Mouse (Mus musculus) MEL (cell line): ENCODE results near the gene 4922502D21Rik.

Source experiments
- CHD2 ChIP-seq: IDR thresholded peaks from 2 replicates; pipeline ENCODE4 v1.6.1; 2011; ENCODE audit warnings: low read length, improper control_type of control experiment
- CTCF ChIP-seq, 3 experiments: IDR thresholded peaks in 2 of 3; conservative IDR thresholded peaks in 1 of 3; 2 replicates each; pipeline ENCODE4 v1.5.1; 2011 to 2012; ENCODE audit warnings: low read length in 3 of 3, low read depth in 2 of 3, mild to moderate bottlenecking in 2 of 3, improper control_type of control experiment in 1 of 3, inconsistent platforms in 1 of 3, mixed read lengths in 1 of 3, moderate library complexity in 1 of 3; ENCODE audit not compliant: control insufficient read depth in 1 of 3, insufficient read depth in 1 of 3, poor library complexity in 1 of 3, severe bottlenecking in 1 of 3
- E2F4 ChIP-seq: IDR thresholded peaks from 2 replicates; pipeline ENCODE4 v1.6.1; 2011; ENCODE audit warnings: low read depth, low read length, improper control_type of control experiment, borderline replicate concordance
- ELF1 ChIP-seq: IDR thresholded peaks from 2 replicates; pipeline ENCODE4 v1.6.1; 2014; ENCODE audit warnings: low read depth, mild to moderate bottlenecking, inconsistent platforms, low read length, improper control_type of control experiment, moderate library complexity
- EP300 ChIP-seq, 2 experiments: IDR thresholded peaks; 2 replicates each; pipeline ENCODE4 v1.6.1; 2011; ENCODE audit warnings: improper control_type of control experiment in 2 of 2, low read length in 2 of 2, low read depth in 1 of 2, mild to moderate bottlenecking in 1 of 2
- GATA1 ChIP-seq: IDR thresholded peaks from 2 replicates; pipeline ENCODE4 v1.6.1; 2011; ENCODE audit warnings: low read depth, low read length, improper control_type of control experiment
- HCFC1 ChIP-seq: IDR thresholded peaks from 2 replicates; pipeline ENCODE4 v1.6.1; 2012; ENCODE audit warnings: low read depth, mild to moderate bottlenecking, inconsistent platforms, low read length, improper control_type of control experiment, moderate library complexity
- KAT2A ChIP-seq: conservative IDR thresholded peaks from 2 replicates; pipeline ENCODE4 v1.6.1; 2012; ENCODE audit warnings: low read depth, low read length, improper control_type of control experiment, inconsistent platforms
- MAX ChIP-seq: IDR thresholded peaks from 2 replicates; pipeline ENCODE4 v1.6.1; 2011; ENCODE audit warnings: low read length, improper control_type of control experiment
- TAL1 ChIP-seq: IDR thresholded peaks from 2 replicates; pipeline ENCODE4 v1.6.1; 2012; ENCODE audit warnings: mild to moderate bottlenecking, inconsistent platforms, low read length, moderate library complexity, mixed read lengths
- ZNF384 ChIP-seq: IDR thresholded peaks from 2 replicates; pipeline ENCODE4 v1.6.1; 2012; ENCODE audit warnings: low read depth, mild to moderate bottlenecking, inconsistent platforms, low read length, improper control_type of control experiment

- TF ChIP-seq HCFC1 (no peak), ELF1 (no peak), MAX (no peak), TAL1 (no peak), E2F4 (no peak), CTCF (IDR thresholded peaks at IDR 0.05 in 2 of 3, conservative IDR thresholded peaks at IDR 0.05 in 1 of 3; ENCODE audit: control insufficient read depth in 1 of 3, insufficient read depth in 1 of 3, low read depth in 2 of 3, low read length in 3 of 3, poor library complexity in 1 of 3, severe bottlenecking in 1 of 3) (no peak), ZNF384 (no peak), EP300 (IDR thresholded peaks at IDR 0.05; ENCODE audit: low read depth in 1 of 2, low read length in 2 of 2) (no peak), CHD2 (no peak), KAT2A (no peak), GATA1 (no peak)
These were observed 24.8 kb upstream of the 4922502D21Rik start for GRCm38 (mm10) chr6:129356430-129356829.
